Mouse (Mus musculus) right cerebral cortex, adult 2 months (tissue): Measurements from ENCODE around the gene Gm20855.
"Not testable (repeated sequence)": the region's sequence is repeated elsewhere in the genome, so short reads cannot be mapped to it uniquely, and the experiment has no call there.

Experiments
- DNase-seq, 2 experiments: peaks; one replicate each; pipeline ENCODE4 v3.0.0; 2021 to 2022; ENCODE audit warnings: low spot score in 2 of 2

The Gm20855 gene

GRCm38 (mm10) chrY:35131733-35132132 is at the start of gene Gm20855:
Gene Gm20855 (minus strand): TSS chrY:35131833.
- not testable (repeated sequence) for DNase-seq
